Comparison of ENCODE assay signal across 10 mouse cellular contexts in the genomic region with DNA sequence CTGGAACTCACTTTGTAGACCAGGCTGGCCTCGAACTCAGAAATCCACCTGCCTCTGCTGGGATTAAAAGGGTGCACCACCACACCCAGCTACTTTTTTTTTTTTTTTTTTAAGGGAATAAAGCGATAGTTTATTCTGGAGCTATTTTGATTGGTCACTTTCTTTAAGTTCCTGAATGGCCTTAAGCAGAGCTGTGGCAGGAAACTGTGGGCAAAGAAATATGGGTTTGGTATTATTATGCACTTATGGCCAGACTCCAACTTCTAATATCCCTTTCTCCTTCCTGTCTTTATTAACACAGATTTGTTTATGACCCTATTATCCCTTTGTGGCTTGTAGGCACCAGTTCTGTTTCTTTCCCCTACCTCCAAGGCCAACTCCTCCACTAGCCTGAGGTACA. TPM values are rescaled to one million over a fixed set of nuclear protein-coding genes. Genes with fewer than 3 reads are reported as not detected.
DNase-seq lines count a peak whose midpoint lies in the region; ATAC-seq lines count a peak whose summit lies in the region.
"Had no signal": no experiment of that assay in that cellular context is flagged by ENCODE, and none has a peak within 500 bp of the region (broad histone marks: within the 10 kb centered on the region; RNA-seq: fewer than 3 reads in every experiment).

No protein-coding gene starts in this region.

- H3K9ac ChIP-seq in kidney, embryonic 16.5 days (replicated peaks; ENCODE audit: low read length) = peak overlapping the region; percentile 56; the same call in 1 of the 2 replicates
- no peak overlapping the region; the same call in 1 of the 2 replicates for H3K9ac ChIP-seq in hindbrain, embryonic 13.5 days
- H3K9ac ChIP-seq in midbrain, embryonic 13.5 days (replicated peaks) = no peak overlapping the region

- peak overlapping the region; percentile 65 for H3K4me3 ChIP-seq in kidney, embryonic 16.5 days (ENCODE audit: low read length)
- no peak overlapping the region; the same call in 1 of the 2 replicates for H3K4me3 ChIP-seq in hindbrain, embryonic 13.5 days
- H3K4me3 ChIP-seq in midbrain, embryonic 13.5 days (replicated peaks) = no peak overlapping the region

- WGBS in kidney, embryonic 16.5 days = 47% methylated on average over 2 of the region's 2 CpGs
- 66% methylated on average over 2 of the region's 2 CpGs for WGBS in hindbrain, embryonic 13.5 days
- WGBS in midbrain, embryonic 13.5 days = 64% methylated on average over 2 of the region's 2 CpGs

- peak overlapping the region; percentile 100 for H3K27ac ChIP-seq in kidney, embryonic 16.5 days (ENCODE audit: low read length)
- peak overlapping the region; percentile 71; the same call in 1 of the 2 replicates for H3K27ac ChIP-seq in hindbrain, embryonic 13.5 days
- H3K27ac ChIP-seq in midbrain, embryonic 13.5 days = no peak overlapping the region

- H3K4me1 ChIP-seq in kidney, embryonic 16.5 days (ENCODE audit: insufficient read depth, low read length) = peaks cover 56% of the 10 kb centered on the region
- peaks cover 43% of the 10 kb centered on the region for H3K4me1 ChIP-seq in hindbrain, embryonic 13.5 days (replicated peaks)
- peaks cover 58% of the 10 kb centered on the region for H3K4me1 ChIP-seq in midbrain, embryonic 13.5 days (replicated peaks)

- DNase-seq in kidney, postnatal 25 days = no peak
- DNase-seq in NIH3T3 (ENCODE audit: low read depth) = peak; percentile 19
- DNase-seq in adrenal gland, postnatal 14 days = no peak
- no peak for DNase-seq in gastrocnemius, adult 18-20 months (ENCODE audit: low spot score)
- DNase-seq in ovary, postnatal 10 days (ENCODE audit: low spot score) = no peak
- DNase-seq: left cerebral cortex, postnatal 4 days had no signal

- H3K4me2 ChIP-seq in kidney, embryonic 16.5 days (replicated peaks; ENCODE audit: low read depth, low read length) = peak overlapping the region; percentile 88
- peak overlapping the region; percentile 61; the same call in 1 of the 2 replicates for H3K4me2 ChIP-seq in hindbrain, embryonic 13.5 days
- H3K4me2 ChIP-seq in midbrain, embryonic 13.5 days (replicated peaks) = peak overlapping the region; percentile 58

- H3K27me3 ChIP-seq in kidney, embryonic 16.5 days (ENCODE audit: insufficient read depth, low read length) = no peaks in the 10 kb centered on the region
- no peaks in the 10 kb centered on the region for H3K27me3 ChIP-seq in hindbrain, embryonic 13.5 days
- H3K27me3 ChIP-seq in midbrain, embryonic 13.5 days = no peaks in the 10 kb centered on the region

- peaks cover 17% of the 10 kb centered on the region for H3K36me3 ChIP-seq in kidney, embryonic 16.5 days (ENCODE audit: insufficient read depth, low read length)
- H3K36me3 ChIP-seq in hindbrain, embryonic 13.5 days = peaks cover 13% of the 10 kb centered on the region
- H3K36me3 ChIP-seq in midbrain, embryonic 13.5 days = peaks cover 13% of the 10 kb centered on the region

- H3K9me3 ChIP-seq in kidney, embryonic 16.5 days (ENCODE audit: low read length) = no peaks in the 10 kb centered on the region
- H3K9me3 ChIP-seq in hindbrain, embryonic 13.5 days = no peaks in the 10 kb centered on the region
- no peaks in the 10 kb centered on the region for H3K9me3 ChIP-seq in midbrain, embryonic 13.5 days

- no peak for ATAC-seq in kidney, embryonic 16.5 days (ENCODE audit: low FRiP score, low TSS enrichment)
- no peak for ATAC-seq in hindbrain, embryonic 13.5 days (ENCODE audit: low FRiP score)
- no peak for ATAC-seq in midbrain, embryonic 13.5 days
- ATAC-seq: activated CD4-positive, CD25-positive, alpha-beta regulatory T cell, adult 4 months had no signal

RNA-seq across cellular contexts. Expression of a gene that starts 2.2 kb away (rescaled TPM):
- 115 and 118 TPM in 2 replicates for polyA plus RNA-seq in kidney, embryonic 16.5 days (2015; fragmentation: Nextera tagmentation; extraction: Ambion mirVana)
- polyA plus RNA-seq in hindbrain, embryonic 13.5 days (2015; fragmentation: Nextera tagmentation; extraction: Ambion mirVana) = 24.3 and 24.4 TPM in 2 replicates
- 17.3 and 17.8 TPM in 2 replicates for polyA plus RNA-seq in midbrain, embryonic 13.5 days (2015; fragmentation: Nextera tagmentation; extraction: Ambion mirVana)
- total RNA-seq in adrenal gland, postnatal 14 days (2021) = 80.5 and 94.6 TPM in 2 replicates
- 10 to 100 TPM; 14.7 to 19.1 TPM for total RNA-seq in gastrocnemius, adult 18-20 months (2021)

RNA-seq across cellular contexts. Expression of a gene that starts 2.2 kb away (rescaled TPM):
- polyA plus RNA-seq in kidney, embryonic 16.5 days (2015; fragmentation: Nextera tagmentation; extraction: Ambion mirVana) = 483 and 495 TPM in 2 replicates
- 116 and 121 TPM in 2 replicates for polyA plus RNA-seq in hindbrain, embryonic 13.5 days (2015; fragmentation: Nextera tagmentation; extraction: Ambion mirVana)
- 176 and 177 TPM in 2 replicates for polyA plus RNA-seq in midbrain, embryonic 13.5 days (2015; fragmentation: Nextera tagmentation; extraction: Ambion mirVana)
- 34.9 and 38.0 TPM in 2 replicates for total RNA-seq in adrenal gland, postnatal 14 days (2021)
- 1 to 10 TPM; 2.2 to 2.7 TPM for total RNA-seq in gastrocnemius, adult 18-20 months (2021)

RNA-seq across cellular contexts. Expression of a gene that starts 8.8 kb away (rescaled TPM):
- polyA plus RNA-seq in kidney, embryonic 16.5 days (2015; fragmentation: Nextera tagmentation; extraction: Ambion mirVana) = 35.0 and 39.3 TPM in 2 replicates
- polyA plus RNA-seq in hindbrain, embryonic 13.5 days (2015; fragmentation: Nextera tagmentation; extraction: Ambion mirVana) = 38.5 and 39.3 TPM in 2 replicates
- polyA plus RNA-seq in midbrain, embryonic 13.5 days (2015; fragmentation: Nextera tagmentation; extraction: Ambion mirVana) = 37.2 and 37.8 TPM in 2 replicates
- total RNA-seq in adrenal gland, postnatal 14 days (2021) = 42.2 and 43.8 TPM in 2 replicates
- 10 to 100 TPM; 45.2 to 51.6 TPM for total RNA-seq in gastrocnemius, adult 18-20 months (2021)

RNA-seq across cellular contexts. Expression of a gene that starts 9.6 kb away (rescaled TPM):
- 38.9 and 41.2 TPM in 2 replicates for polyA plus RNA-seq in kidney, embryonic 16.5 days (2015; fragmentation: Nextera tagmentation; extraction: Ambion mirVana)
- polyA plus RNA-seq in hindbrain, embryonic 13.5 days (2015; fragmentation: Nextera tagmentation; extraction: Ambion mirVana) = 38.7 and 42.0 TPM in 2 replicates
- 37.4 and 43.4 TPM in 2 replicates for polyA plus RNA-seq in midbrain, embryonic 13.5 days (2015; fragmentation: Nextera tagmentation; extraction: Ambion mirVana)
- 36.4 and 48.3 TPM in 2 replicates for total RNA-seq in adrenal gland, postnatal 14 days (2021)
- 10 to 100 TPM in 1 of 2 experiments, 1 to 10 TPM in 1; 7.8 to 11.6 TPM for total RNA-seq in gastrocnemius, adult 18-20 months (2021)

RNA-seq across cellular contexts. Expression of a gene that starts 16.1 kb away (rescaled TPM):
- polyA plus RNA-seq in kidney, embryonic 16.5 days (2015; fragmentation: Nextera tagmentation; extraction: Ambion mirVana) = 47.5 and 51.7 TPM in 2 replicates
- polyA plus RNA-seq in hindbrain, embryonic 13.5 days (2015; fragmentation: Nextera tagmentation; extraction: Ambion mirVana) = 19.4 and 20.4 TPM in 2 replicates
- 12.2 and 14.1 TPM in 2 replicates for polyA plus RNA-seq in midbrain, embryonic 13.5 days (2015; fragmentation: Nextera tagmentation; extraction: Ambion mirVana)
- total RNA-seq in adrenal gland, postnatal 14 days (2021) = 43.9 and 48.7 TPM in 2 replicates
- 100 to 1,000 TPM; 226 to 236 TPM for total RNA-seq in gastrocnemius, adult 18-20 months (2021)
